Mouse (Mus musculus): Measurements from ENCODE around the gene Wdr43.

DNA sequence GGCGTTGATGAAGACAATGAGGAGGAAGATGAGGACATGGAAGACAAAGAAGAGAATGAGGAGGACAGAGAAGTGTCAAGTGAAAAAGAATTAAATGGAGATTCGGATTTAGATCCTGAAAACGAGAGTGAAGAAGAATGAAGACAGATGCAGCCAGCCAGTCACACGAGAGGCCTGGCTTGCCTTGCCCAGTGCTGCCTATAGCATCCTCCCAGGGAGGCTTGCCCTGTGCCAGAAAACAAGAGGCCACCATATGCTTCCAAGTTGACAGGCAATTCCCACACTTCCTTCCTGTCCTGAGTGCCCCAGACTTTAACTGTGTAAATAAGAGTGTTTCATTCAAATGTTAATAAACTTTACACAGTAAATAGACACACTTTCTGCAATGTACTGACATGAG lies 41.8 kb downstream of the Wdr43 start:
- TF ChIP-seq CTCF (IDR thresholded peaks at IDR 0.05; ENCODE audit: control insufficient read depth, insufficient read depth, low read length): no peak
- TF ChIP-seq POLR2A (IDR thresholded peaks at IDR 0.05; ENCODE audit: borderline replicate concordance, control insufficient read depth, low read depth, low read length): no peak
